Mouse (Mus musculus) midbrain, embryonic 14.5 days (tissue): ENCODE results near the gene Evl. TPM values are rescaled to one million over a fixed set of nuclear protein-coding genes. Genes with fewer than 3 reads are reported as not detected.

Source experiments
- ATAC-seq: fragments of 200-750 bp; cut with Nextera tagmentation; 2 replicates; pipeline ENCODE4 v1.8.0; 2017; ENCODE audit warnings: moderate number of reproducible peaks, moderate library complexity; ENCODE audit not compliant: low FRiP score, low TSS enrichment
- DNase-seq: peaks from one replicate; pipeline ENCODE4 v3.0.0-alpha.2; 2015
- H3K27ac ChIP-seq: fragments of 300-500 bp; sonication (generic); replicated peaks from 2 replicates; pipeline ENCODE4 v1.5.1; 2014; ENCODE audit warnings: mild to moderate bottlenecking, low read depth, low read length, moderate library complexity
- H3K27me3 ChIP-seq: fragments of 300-500 bp; sonication (generic); 2 replicates; pipeline ENCODE4 v1.6.1; 2014; ENCODE audit warnings: low read length, control low read depth, mixed read lengths; ENCODE audit not compliant: control insufficient read depth, insufficient read depth
- H3K36me3 ChIP-seq: fragments of 300-500 bp; sonication (generic); 2 replicates; pipeline ENCODE4 v1.6.1; 2014; ENCODE audit warnings: low read length, control low read depth; ENCODE audit not compliant: control insufficient read depth, insufficient read depth
- H3K4me1 ChIP-seq: fragments of 300-500 bp; sonication (generic); 2 replicates; pipeline ENCODE4 v1.6.1; 2014; ENCODE audit warnings: mild to moderate bottlenecking, antibody characterized with exemption, low read length, control low read depth; ENCODE audit not compliant: control insufficient read depth, insufficient read depth
- H3K4me2 ChIP-seq: fragments of 300-500 bp; sonication (generic); 2 replicates; pipeline ENCODE4 v1.6.1; 2014; ENCODE audit warnings: mild to moderate bottlenecking, low read length, moderate library complexity
- H3K4me3 ChIP-seq: fragments of 300-500 bp; sonication (generic); replicated peaks from 2 replicates; pipeline ENCODE4 v1.5.1; 2014; ENCODE audit warnings: low read depth, low read length
- H3K9ac ChIP-seq: fragments of 300-500 bp; sonication (generic); replicated peaks from 2 replicates; pipeline ENCODE4 v1.6.1; 2014; ENCODE audit warnings: mild to moderate bottlenecking, low read length, moderate library complexity
- H3K9me3 ChIP-seq: fragments of 300-500 bp; sonication (generic); 2 replicates; pipeline ENCODE4 v1.6.1; 2016; ENCODE audit warnings: low read length, control low read depth, mixed read lengths; ENCODE audit not compliant: control insufficient read depth
- WGBS: fragments of 180-500 bp; shearing (Covaris S2); extraction: QIAGEN DNeasy Blood & Tissue Kit; methylation state at CpG from one replicate; pipeline ENCODE4 v1.1.7; 2014; 5-methylcytosine and 5-hydroxymethylcytosine counted together
- polyA plus RNA-seq: library from polyadenylated mRNA; unstranded; fragments of >200 nt; fragmentation: Nextera tagmentation; extraction: Ambion mirVana; gene quantifications from 2 replicates; pipeline ENCODE4 v1.2.1, GENCODE M21; 2014

The Evl gene
- polyA plus RNA-seq, 1 experiment from 2014 or later, result 280 TPM

GRCm38 (mm10) chr12:108563238-108563637 is 8.7 kb downstream of the Evl start:
- peaks cover 34% of the 10 kb centered on the region for H3K4me1 ChIP-seq
- WGBS, result 73% methylated on average over 3 of the region's 3 CpGs
- peak; percentile 26 for DNase-seq

GRCm38 (mm10) chr12:108564910-108565506 is 10.5 kb downstream of the Evl start:
- 5% methylated on average over 12 of the region's 12 CpGs for WGBS
- Histone ChIP-seq H3K27me3 (no peaks in the 10 kb centered on the region), H3K27ac (peak overlapping the region; percentile 75), H3K9me3 (no peaks in the 10 kb centered on the region), H3K4me2 (peak overlapping the region; percentile 40), H3K36me3 (no peaks in the 10 kb centered on the region; the same call in 1 of the 2 replicates), H3K9ac (peak overlapping the region; percentile 37), H3K4me1 (peaks cover 25% of the 10 kb centered on the region), H3K4me3 (no peak overlapping the region)
- DNase-seq (peak; percentile 66), ATAC-seq (peak; percentile 57; the same call in 1 of the 2 replicates)

More at GRCm38 (mm10) chr12:108563238-108563637, 8.7 kb downstream of the Evl start:
- Histone ChIP-seq H3K27me3 (no peaks in the 10 kb centered on the region), H3K9ac (no peak overlapping the region), H3K4me2 (no peak overlapping the region), H3K36me3 (no peaks in the 10 kb centered on the region; the same call in 1 of the 2 replicates), H3K27ac (no peak overlapping the region), H3K4me3 (no peak overlapping the region), H3K9me3 (no peaks in the 10 kb centered on the region)
- ATAC-seq, result no peak

- 85% methylated on average over 7 of the region's 7 CpGs for WGBS
- ATAC-seq (no peak), DNase-seq (no peak)
- Histone ChIP-seq H3K9me3 (no peaks in the 10 kb centered on the region), H3K27ac (no peak overlapping the region), H3K36me3 (peaks cover 19% of the 10 kb centered on the region), H3K27me3 (no peaks in the 10 kb centered on the region), H3K4me1 (no peaks in the 10 kb centered on the region), H3K9ac (no peak overlapping the region), H3K4me3 (no peak overlapping the region), H3K4me2 (no peak overlapping the region)
Measured at GRCm38 (mm10) chr12:108579156-108579871, 24.8 kb downstream of the Evl start.

GRCm38 (mm10) chr12:108583775-108584174 is 29.3 kb downstream of the Evl start:
- H3K4me3 ChIP-seq, result no peak overlapping the region
- 94% methylated on average over 1 of the region's 1 CpGs for WGBS
- no peak for ATAC-seq
- H3K9me3 ChIP-seq, result no peaks in the 10 kb centered on the region
- H3K27me3 ChIP-seq, result no peaks in the 10 kb centered on the region
- H3K27ac ChIP-seq, result no peak overlapping the region
- H3K4me2 ChIP-seq, result no peak overlapping the region
- H3K9ac ChIP-seq, result no peak overlapping the region
- no peaks in the 10 kb centered on the region for H3K4me1 ChIP-seq
- H3K36me3 ChIP-seq, result peaks cover 16% of the 10 kb centered on the region; the same call in 1 of the 2 replicates
- no peak for DNase-seq

- 94% methylated on average over 2 of the region's 2 CpGs for WGBS
Measured at GRCm38 (mm10) chr12:108590131-108590530, 35.6 kb downstream of the Evl start.

GRCm38 (mm10) chr12:108591586-108591985 is 37.1 kb downstream of the Evl start:
- Histone ChIP-seq H3K4me2 (no peak overlapping the region), H3K4me3 (no peak overlapping the region), H3K27ac (no peak overlapping the region), H3K9ac (no peak overlapping the region), H3K27me3 (no peaks in the 10 kb centered on the region), H3K4me1 (0 out of 2 replicates have a peak, but pooled peaks cover 5% of the 10 kb centered on the region), H3K9me3 (no peaks in the 10 kb centered on the region), H3K36me3 (peaks cover 11% of the 10 kb centered on the region; the same call in 1 of the 2 replicates)
- WGBS, result 77% methylated on average over 5 of the region's 5 CpGs
- DNase-seq (no peak), ATAC-seq (no peak)

More at GRCm38 (mm10) chr12:108590131-108590530, 35.6 kb downstream of the Evl start:
- no peak overlapping the region for H3K4me3 ChIP-seq
- H3K27ac ChIP-seq, result no peak overlapping the region
- H3K4me2 ChIP-seq, result no peak overlapping the region
- H3K36me3 ChIP-seq, result peaks cover 12% of the 10 kb centered on the region; the same call in 1 of the 2 replicates
- ATAC-seq (no peak), DNase-seq (no peak)
- H3K4me1 ChIP-seq, result 0 out of 2 replicates have a peak, but pooled peaks cover 5% of the 10 kb centered on the region
- no peak overlapping the region for H3K9ac ChIP-seq
- no peaks in the 10 kb centered on the region for H3K27me3 ChIP-seq
- H3K9me3 ChIP-seq, result no peaks in the 10 kb centered on the region

GRCm38 (mm10) chr12:108592866-108593265 is 38.3 kb downstream of the Evl start:
- Histone ChIP-seq H3K9ac (no peak overlapping the region), H3K4me2 (no peak overlapping the region), H3K9me3 (no peaks in the 10 kb centered on the region), H3K27me3 (no peaks in the 10 kb centered on the region), H3K4me3 (no peak overlapping the region), H3K4me1 (0 out of 2 replicates have a peak, but pooled peaks cover 5% of the 10 kb centered on the region), H3K36me3 (peaks cover 6% of the 10 kb centered on the region; the same call in 1 of the 2 replicates), H3K27ac (no peak overlapping the region)
- no peak for DNase-seq
- ATAC-seq, result no peak
- WGBS, result 85% methylated on average over 6 of the region's 6 CpGs

- no peak overlapping the region for H3K9ac ChIP-seq
Measured at GRCm38 (mm10) chr12:108600864-108601263, 46.3 kb downstream of the Evl start.

More at GRCm38 (mm10) chr12:108600864-108601263, 46.3 kb downstream of the Evl start:
- ATAC-seq (no peak), DNase-seq (no peak)
- Histone ChIP-seq H3K27ac (0 out of 2 replicates have a peak overlapping the region, but pooled peaks have one; percentile 26), H3K36me3 (no peaks in the 10 kb centered on the region), H3K4me3 (no peak overlapping the region), H3K4me2 (no peak overlapping the region), H3K9me3 (no peaks in the 10 kb centered on the region), H3K4me1 (peaks cover 25% of the 10 kb centered on the region), H3K27me3 (no peaks in the 10 kb centered on the region)
- 81% methylated on average over 4 of the region's 4 CpGs for WGBS
